Mouse (Mus musculus): ENCODE data around the gene Olfr860.
"Not testable (repeated sequence)": the region's sequence is repeated elsewhere in the genome, so short reads cannot be mapped to it uniquely, and the experiment has no call there.

The Olfr860 gene

GRCm38 (mm10) chr9:19849647-19850046 is at the start of gene Olfr860:
Gene Olfr860, minus strand, starts transcription at chr9:19849747.
- in situ Hi-C loops (cut with MseI, MboI) = no loop called here

DNA sequence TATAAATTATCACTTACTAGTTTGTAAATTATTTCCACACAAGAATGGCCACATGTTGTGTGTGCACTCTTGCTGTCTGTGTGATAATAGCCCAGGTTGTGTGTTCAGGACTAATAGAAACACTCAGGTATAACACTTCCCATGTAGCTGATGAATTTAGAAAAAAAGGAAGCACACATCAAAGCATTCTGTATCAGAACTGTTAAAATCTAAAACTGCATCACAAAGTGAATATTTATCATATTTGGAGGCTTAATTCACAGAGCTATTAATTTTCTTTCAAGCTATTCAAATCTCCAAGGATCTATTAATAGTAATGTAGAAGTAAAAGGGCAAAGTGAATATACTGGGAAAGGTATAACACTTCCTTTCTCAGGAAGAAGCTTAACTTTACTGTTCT is 38.4 kb upstream of the Olfr860 start, which contains the start of gene Olfr862:
Olfr862 (minus strand) TSS at position 101 of the 400 bp plus-strand sequence.
- in situ Hi-C loops (cut with MseI, MboI) = no loop called here

DNA sequence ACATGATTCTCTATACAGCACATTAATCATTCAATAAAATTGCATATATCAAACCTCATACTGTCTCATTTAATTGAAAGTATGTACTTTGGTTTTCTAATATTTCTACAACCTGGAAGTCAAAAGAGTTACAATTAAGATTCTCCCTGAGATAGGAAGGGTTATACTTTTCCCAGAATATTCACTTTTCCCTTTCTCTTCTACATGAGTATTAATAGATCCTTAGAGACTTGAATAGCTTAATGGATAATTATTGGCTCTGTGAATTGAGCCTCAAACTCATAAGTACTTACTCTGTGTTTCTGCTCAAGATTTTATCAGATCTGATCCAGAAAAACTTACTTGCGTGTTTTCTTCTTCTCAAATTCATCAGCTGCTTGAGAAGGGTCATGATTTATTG is 44.9 kb downstream of the Olfr860 start, which contains the start of gene Olfr859:
Olfr859 (plus strand) TSS at position 301 of the 400 bp plus-strand sequence.
- in situ Hi-C loops (cut with MseI, MboI) = not testable (repeated sequence)

DNA sequence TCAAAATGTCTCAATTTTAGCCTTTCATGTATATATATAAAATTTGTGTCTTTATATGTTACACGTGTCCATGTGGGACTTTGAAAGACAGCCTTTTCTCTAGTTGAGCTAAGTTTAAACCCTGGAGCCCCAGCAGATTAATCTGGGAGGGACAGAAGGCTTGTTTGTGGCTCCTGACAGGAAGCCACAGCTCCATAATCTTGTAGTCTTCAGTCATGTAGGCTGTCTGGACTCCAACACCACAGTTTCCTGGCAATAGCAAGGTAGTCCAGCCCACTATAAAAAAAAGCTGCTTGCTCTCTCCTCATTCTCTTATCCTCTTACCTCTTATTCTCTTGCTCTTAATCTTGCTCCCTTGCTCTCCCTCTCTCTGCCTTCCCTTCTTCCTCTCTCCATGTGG is 46.5 kb downstream of the Olfr860 start:
- in situ Hi-C loops (cut with MseI, MboI) = no loop called here

Measured in mouse trophoblast stem cell (cell line).